Mouse (Mus musculus): ENCODE data around the gene Vps11.

GRCm38 (mm10) chr9:44399795-44400114 lies 38.3 kb upstream of the Vps11 start:
- no peak for TF ChIP-seq CTCF (IDR thresholded peaks at IDR 0.05; ENCODE audit: borderline replicate concordance, control insufficient read depth, extremely low read depth, insufficient read depth, low read length, poor library complexity)
- TF ChIP-seq POLR2A (IDR thresholded peaks at IDR 0.05; ENCODE audit: control insufficient read depth, extremely low read depth, insufficient read depth, low read length, poor library complexity), result no peak

Measured in thymus, adult 2 months (tissue).